Mouse (Mus musculus) myocyte (in vitro differentiated cells): Measurements from ENCODE around the gene 4930442H23Rik. TPM values are rescaled to one million over a fixed set of nuclear protein-coding genes. Genes with fewer than 3 reads are reported as not detected.
"Not testable (repeated sequence)": the region's sequence is repeated elsewhere in the genome, so short reads cannot be mapped to it uniquely, and the experiment has no call there.

Experiments used
- H3K27me3 ChIP-seq: one replicate; pipeline ENCODE4 v1.6.1; 2011; ENCODE audit not compliant: control insufficient read depth, insufficient read depth, insufficient read length
- H3K36me3 ChIP-seq: one replicate; pipeline ENCODE4 v1.6.1; 2011; ENCODE audit not compliant: control insufficient read depth, insufficient read depth
- H3K4me2 ChIP-seq: one replicate; pipeline ENCODE4 v1.6.1; 2011; ENCODE audit warnings: low read depth, control low read depth
- H3K4me3 ChIP-seq: one replicate; pipeline ENCODE4 v1.5.1; 2011; ENCODE audit warnings: mild to moderate bottlenecking, control low read depth, moderate library complexity
- H3K79me2 ChIP-seq: one replicate; pipeline ENCODE4 v1.6.1; 2011; ENCODE audit not compliant: control insufficient read depth, insufficient read depth
- H3ac ChIP-seq: one replicate; pipeline ENCODE4 v1.6.1; 2011; ENCODE audit not compliant: control insufficient read depth, insufficient read length
- CEBPB ChIP-seq: IDR thresholded peaks from 2 replicates; pipeline ENCODE4 v1.6.1; 2011; ENCODE audit warnings: mild to moderate bottlenecking, moderate library complexity; ENCODE audit not compliant: poor library complexity, insufficient read depth, severe bottlenecking
- E2F4 ChIP-seq: IDR thresholded peaks from one replicate; pipeline ENCODE4 v1.6.1; 2011; ENCODE audit warnings: mild to moderate bottlenecking, control low read depth, moderate library complexity; ENCODE audit not compliant: insufficient read depth
- MAX ChIP-seq: IDR thresholded peaks from one replicate; pipeline ENCODE4 v1.6.1; 2011; ENCODE audit warnings: low read depth, mild to moderate bottlenecking, control low read depth
- MYOD1 ChIP-seq, 3 experiments: IDR thresholded peaks; one replicate each; pipeline ENCODE4 v1.6.1; 2011; ENCODE audit warnings: control low read depth in 2 of 3, low read depth in 2 of 3, mild to moderate bottlenecking in 2 of 3, moderate library complexity in 1 of 3; ENCODE audit not compliant: insufficient read length in 2 of 3, control insufficient read depth in 1 of 3
- MYOG ChIP-seq, 3 experiments: IDR thresholded peaks; one replicate each; pipeline ENCODE4 v1.6.1; 2011; ENCODE audit warnings: control low read depth in 2 of 3, low read depth in 2 of 3, mild to moderate bottlenecking in 2 of 3; ENCODE audit not compliant: insufficient read length in 2 of 3, control insufficient read depth in 1 of 3, insufficient read depth in 1 of 3
- POLR2A ChIP-seq: IDR thresholded peaks from one replicate; pipeline ENCODE4 v1.6.1; 2011; ENCODE audit warnings: low read depth, mild to moderate bottlenecking, control low read depth, moderate library complexity; ENCODE audit not compliant: insufficient read length
- POLR2AphosphoS2 ChIP-seq: IDR thresholded peaks from one replicate; pipeline ENCODE4 v1.6.1; 2011; ENCODE audit warnings: low read depth, control low read depth; ENCODE audit not compliant: insufficient read length
- REST ChIP-seq: IDR thresholded peaks from one replicate; pipeline ENCODE4 v1.6.1; 2011; ENCODE audit warnings: mild to moderate bottlenecking, control low read depth, moderate library complexity; ENCODE audit not compliant: insufficient read depth, insufficient read length
- SRF ChIP-seq: IDR thresholded peaks from one replicate; pipeline ENCODE4 v1.6.1; 2011; ENCODE audit warnings: low read depth; ENCODE audit not compliant: control insufficient read depth, insufficient read length
- TCF12 ChIP-seq: IDR thresholded peaks from one replicate; pipeline ENCODE4 v1.6.1; 2011; ENCODE audit warnings: mild to moderate bottlenecking, control low read depth; ENCODE audit not compliant: poor library complexity, insufficient read depth, severe bottlenecking
- TCF3 ChIP-seq: IDR thresholded peaks from one replicate; pipeline ENCODE4 v1.6.1; 2011; ENCODE audit warnings: low read depth, control low read depth; ENCODE audit not compliant: insufficient read length
- USF1 ChIP-seq: IDR thresholded peaks from one replicate; pipeline ENCODE4 v1.6.1; 2011; ENCODE audit warnings: low read depth, mild to moderate bottlenecking, control low read depth, moderate library complexity
- polyA plus RNA-seq: library from polyadenylated mRNA; unstranded; fragments of >200 nt; fragmentation: generic; extraction: Trizol; gene quantifications from one replicate; pipeline ENCODE4 v1.2.1, GENCODE M21; 2012; ENCODE audit warnings: missing spikeins

4930442H23Rik gene
- polyA plus RNA-seq, 1 experiment = 0.12 TPM

DNA sequence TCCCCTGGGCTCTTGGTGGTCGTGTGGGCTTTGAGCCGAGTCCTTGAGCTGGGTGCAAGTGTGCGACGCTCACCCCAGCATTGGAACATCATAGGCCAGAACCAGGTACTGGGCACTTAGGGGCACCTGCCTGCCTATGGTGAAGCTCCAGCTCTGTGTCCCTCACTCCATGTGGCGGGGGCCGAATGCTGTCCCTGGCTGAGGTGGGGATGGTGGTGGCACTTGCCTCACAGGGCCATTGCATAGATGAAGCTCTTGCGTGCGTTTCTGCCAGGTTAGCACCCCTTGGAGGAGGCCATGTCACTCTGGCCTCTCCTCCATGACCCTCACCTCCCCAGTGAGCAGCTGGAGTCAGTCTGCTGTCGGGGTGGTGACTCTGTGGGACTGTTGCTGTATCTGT is 3.5 kb upstream of the 4930442H23Rik start:
- Histone ChIP-seq H3K36me3 (peaks cover 5% of the 10 kb centered on the region), H3ac (no peak overlapping the region), H3K4me3 (no peak overlapping the region), H3K79me2 (peaks cover 23% of the 10 kb centered on the region), H3K27me3 (no peaks in the 10 kb centered on the region), H3K4me2 (no peak overlapping the region)
- TF ChIP-seq POLR2AphosphoS2 (peak; percentile 32), MYOG (IDR thresholded peaks at IDR 0.05; ENCODE audit: control insufficient read depth in 1 of 3, insufficient read depth in 1 of 3, insufficient read length in 2 of 3, low read depth in 2 of 3) (no peak), POLR2A (peak; percentile 24)

DNA sequence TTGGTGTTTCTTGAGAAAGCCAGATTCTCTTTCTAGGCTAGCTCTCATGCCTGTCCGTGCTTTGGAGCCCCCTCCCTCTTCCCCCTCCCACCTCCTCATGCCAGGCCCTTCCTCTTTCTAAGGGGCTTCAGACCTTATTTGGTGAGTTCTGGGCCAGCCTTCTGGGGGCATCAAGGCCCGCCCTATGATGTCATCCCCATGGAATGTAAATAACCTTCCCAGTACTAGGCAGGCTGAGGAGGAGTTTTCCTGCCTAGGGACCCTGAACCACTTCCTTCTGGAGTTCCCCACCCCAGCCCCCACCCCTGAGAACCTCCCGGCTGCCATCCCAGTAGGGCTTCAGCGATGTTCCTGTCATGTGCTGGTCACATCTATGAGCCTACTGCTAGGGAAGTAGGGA is 1.1 kb upstream of the 4930442H23Rik start:
- H3K27me3 ChIP-seq = no peaks in the 10 kb centered on the region
- no peak overlapping the region for H3K4me3 ChIP-seq
- H3K4me2 ChIP-seq = peak overlapping the region; percentile 81
- TF ChIP-seq USF1 = no peak
- TF ChIP-seq TCF12 = no peak
- TF ChIP-seq CEBPB = no peak
- TF ChIP-seq POLR2AphosphoS2 = no peak
- TF ChIP-seq TCF3 = no peak
- no peak for TF ChIP-seq MYOD1 (IDR thresholded peaks at IDR 0.05; ENCODE audit: control insufficient read depth in 1 of 3, insufficient read length in 2 of 3, low read depth in 2 of 3)
- no peak for TF ChIP-seq MAX
- no peak for TF ChIP-seq POLR2A
- no peak for TF ChIP-seq E2F4
- no peak for TF ChIP-seq REST
- TF ChIP-seq MYOG (IDR thresholded peaks at IDR 0.05; ENCODE audit: control insufficient read depth in 1 of 3, insufficient read depth in 1 of 3, insufficient read length in 2 of 3, low read depth in 2 of 3) = no peak
- no peak for TF ChIP-seq SRF
- H3K36me3 ChIP-seq = peaks cover 22% of the 10 kb centered on the region
- peaks cover 29% of the 10 kb centered on the region for H3K79me2 ChIP-seq
- H3ac ChIP-seq = no peak overlapping the region

GRCm38 (mm10) chr10:81182336-81183333 is 1.0 kb downstream of the 4930442H23Rik start, which contains the start of gene Dapk3:
Gene Dapk3 (plus strand): TSS chr10:81183005.
- Histone ChIP-seq H3K79me2 (peaks cover 50% of the 10 kb centered on the region), H3K4me2 (peak within 1 kb of the TSS; percentile 81), H3ac (peak within 1 kb of the TSS; percentile 30), H3K36me3 (peaks cover 41% of the 10 kb centered on the region), H3K4me3 (peak within 1 kb of the TSS; percentile 66), H3K27me3 (no peaks in the 10 kb centered on the region)
- TF ChIP-seq E2F4 (no peak), POLR2A (peak; percentile 84), POLR2AphosphoS2 (peak; percentile 99)

- H3K4me3 ChIP-seq = not testable (repeated sequence)
- TF ChIP-seq POLR2A = peak; percentile 23
Observed at GRCm38 (mm10) chr10:81181860-81182259, 1.8 kb downstream of the 4930442H23Rik start.

GRCm38 (mm10) chr10:81180946-81181345 is 2.7 kb downstream of the 4930442H23Rik start:
- Histone ChIP-seq H3K4me2 (no peak overlapping the region), H3K4me3 (no peak overlapping the region), H3K27me3 (no peaks in the 10 kb centered on the region), H3K79me2 (peaks cover 57% of the 10 kb centered on the region), H3ac (no peak overlapping the region), H3K36me3 (peaks cover 45% of the 10 kb centered on the region)
- no peak for TF ChIP-seq REST
- TF ChIP-seq POLR2A = peak; percentile 34
- no peak for TF ChIP-seq CEBPB
- TF ChIP-seq SRF = no peak
- no peak for TF ChIP-seq MYOG (IDR thresholded peaks at IDR 0.05; ENCODE audit: control insufficient read depth in 1 of 3, insufficient read depth in 1 of 3, insufficient read length in 2 of 3, low read depth in 2 of 3)
- peak; percentile 11 for TF ChIP-seq POLR2AphosphoS2
- no peak for TF ChIP-seq E2F4

More at GRCm38 (mm10) chr10:81181860-81182259, 1.8 kb downstream of the 4930442H23Rik start:
- H3ac ChIP-seq, H3K4me2 ChIP-seq, H3K27me3 ChIP-seq: not testable (repeated sequence)
- H3K79me2 ChIP-seq = peaks cover 57% of the 10 kb centered on the region
- H3K36me3 ChIP-seq = peaks cover 45% of the 10 kb centered on the region
